Mouse (Mus musculus) liver, embryonic 14.5 days (tissue): ENCODE measurements around the gene Bmp7.

Source experiments
- CTCF ChIP-seq: IDR thresholded peaks from 2 replicates; pipeline ENCODE4 v1.5.1; 2016; ENCODE audit warnings: antibody characterized with exemption, low read depth, control low read depth
- EP300 ChIP-seq: IDR thresholded peaks from 2 replicates; pipeline ENCODE4 v1.6.1; 2016; ENCODE audit warnings: antibody characterized with exemption, low read depth

DNA sequence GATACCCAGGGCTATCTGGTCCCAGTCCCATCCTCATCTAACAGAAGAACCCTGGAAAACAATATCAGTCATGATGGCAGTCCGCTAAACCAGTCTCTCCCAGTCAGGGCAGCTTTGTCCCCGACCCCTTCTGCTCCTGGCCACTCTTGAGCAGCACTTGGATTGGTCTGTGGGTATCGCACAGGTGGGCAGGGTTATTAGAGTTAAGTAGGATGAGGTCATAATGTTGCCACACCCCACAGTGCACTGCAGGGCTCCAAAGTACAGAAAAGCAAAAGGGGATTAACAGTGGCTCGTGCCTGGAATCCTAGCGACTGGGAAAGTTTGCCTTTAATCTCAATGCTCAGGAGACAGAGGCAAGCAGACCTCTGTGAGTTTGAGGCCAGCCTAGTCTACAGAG, 17.5 kb downstream of the Bmp7 start:
- TF ChIP-seq EP300: no peak
- TF ChIP-seq CTCF: no peak
